Mouse (Mus musculus) heart, embryonic 11.5 days (tissue): Measurements from ENCODE around the gene Rnf168. TPM values are rescaled to one million over a fixed set of nuclear protein-coding genes. Genes with fewer than 3 reads are reported as not detected.
"Not testable (repeated sequence)": the region's sequence is repeated elsewhere in the genome, so short reads cannot be mapped to it uniquely, and the experiment has no call there.

Experiments used
- ATAC-seq: fragments of 200-750 bp; cut with Nextera tagmentation; replicated peaks from 2 replicates; pipeline ENCODE4 v1.8.0; 2017; ENCODE audit warnings: moderate library complexity; ENCODE audit not compliant: insufficient number of reproducible peaks, low FRiP score, low TSS enrichment
- H3K27ac ChIP-seq: fragments of 300-500 bp; sonication (generic); 2 replicates; pipeline ENCODE4 v1.5.1; 2014; ENCODE audit warnings: mild to moderate bottlenecking, low read depth, low read length
- H3K27me3 ChIP-seq: fragments of 300-500 bp; sonication (generic); 2 replicates; pipeline ENCODE4 v1.6.1; 2014; ENCODE audit warnings: mild to moderate bottlenecking, low read length, mixed read lengths; ENCODE audit not compliant: control insufficient read depth, insufficient read depth
- H3K36me3 ChIP-seq: fragments of 300-500 bp; sonication (generic); 2 replicates; pipeline ENCODE4 v1.6.1; 2014; ENCODE audit warnings: mild to moderate bottlenecking, low read length, moderate library complexity, mixed read lengths; ENCODE audit not compliant: control insufficient read depth, insufficient read depth
- H3K4me1 ChIP-seq: fragments of 300-500 bp; sonication (generic); 2 replicates; pipeline ENCODE4 v1.6.1; 2014; ENCODE audit warnings: low read length; ENCODE audit not compliant: control insufficient read depth, insufficient read depth
- H3K4me2 ChIP-seq: fragments of 300-500 bp; sonication (generic); 2 replicates; pipeline ENCODE4 v1.6.1; 2014; ENCODE audit warnings: mild to moderate bottlenecking, moderate library complexity
- H3K4me3 ChIP-seq: fragments of 300-500 bp; sonication (generic); 2 replicates; pipeline ENCODE4 v1.5.1; 2014; ENCODE audit warnings: low read depth, low read length
- H3K9ac ChIP-seq: fragments of 300-500 bp; sonication (generic); 2 replicates; pipeline ENCODE4 v1.6.1; 2014; ENCODE audit warnings: mild to moderate bottlenecking, low read depth, low read length, moderate library complexity
- H3K9me3 ChIP-seq: fragments of 300-500 bp; sonication (generic); replicated peaks from 2 replicates; pipeline ENCODE4 v1.6.1; 2016; ENCODE audit warnings: low read length; ENCODE audit not compliant: control insufficient read depth
- WGBS: fragments of 180-500 bp; shearing (Covaris S2); extraction: QIAGEN DNeasy Blood & Tissue Kit; methylation state at CpG from one replicate; pipeline ENCODE4 v1.1.7; 2014; ENCODE audit not compliant: insufficient replicate concordance; 5-methylcytosine and 5-hydroxymethylcytosine counted together
- polyA plus RNA-seq: library from polyadenylated mRNA; unstranded; fragments of >200 nt; fragmentation: Nextera tagmentation; extraction: Ambion mirVana; gene quantifications from 2 replicates; pipeline ENCODE4 v1.2.1, GENCODE M21; 2014

Gene Rnf168
- polyA plus RNA-seq = 17.3 and 18.7 TPM in 2 replicates

DNA sequence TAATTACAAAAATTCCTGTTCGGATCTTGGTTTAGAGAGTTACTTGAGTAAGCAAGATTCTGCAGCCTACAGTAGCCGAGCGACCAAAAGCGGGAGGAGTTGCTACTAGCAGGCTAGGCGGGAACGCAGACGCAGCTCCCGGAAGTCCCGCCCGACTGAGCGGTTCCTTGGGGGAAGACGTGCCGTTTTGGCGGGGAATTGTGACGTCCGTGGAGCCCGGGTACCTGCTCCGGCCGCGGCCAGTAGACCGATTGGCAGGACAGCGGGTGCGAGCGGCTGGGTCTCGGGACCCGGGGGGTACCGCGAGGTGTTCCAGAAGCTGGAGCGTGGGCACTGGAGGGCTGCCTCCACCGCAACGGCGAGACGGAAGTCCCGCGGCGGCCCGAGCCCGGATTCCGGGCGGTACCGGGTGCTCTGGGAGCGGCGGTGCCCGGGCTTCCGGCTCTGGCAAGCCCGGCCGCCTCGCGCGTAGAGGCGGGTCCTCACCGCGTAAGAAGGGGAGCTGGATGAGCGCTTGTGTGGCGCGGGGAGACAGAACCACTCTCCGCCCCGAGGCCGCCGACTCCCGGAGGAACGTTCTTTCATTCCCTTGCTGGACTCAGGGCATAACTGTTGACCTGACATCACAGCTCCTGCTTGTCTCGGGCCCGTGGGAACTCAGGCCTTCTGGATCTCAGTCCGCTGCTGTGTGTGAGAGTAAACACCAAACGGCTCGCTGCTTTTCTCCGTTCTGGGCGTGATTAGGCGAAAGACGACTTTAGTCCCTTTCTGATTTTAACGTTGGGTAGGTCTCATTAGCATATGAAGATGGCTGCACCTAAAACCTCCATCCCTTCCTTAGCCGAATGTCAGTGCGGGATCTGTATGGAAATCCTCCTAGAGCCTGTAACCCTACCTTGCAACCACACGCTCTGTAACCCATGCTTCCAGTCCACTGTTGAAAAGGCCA, at the start of gene Rnf168:
Gene Rnf168, plus strand, starts transcription at position 152 of the 949 bp plus-strand sequence.
- peak within 1 kb of the TSS; percentile 74 for H3K4me3 ChIP-seq
- peak within 1 kb of the TSS; percentile 94 for H3K9ac ChIP-seq
- 0 out of 2 replicates have a peak, but pooled peaks cover 4% of the 10 kb centered on the region for H3K4me1 ChIP-seq
- H3K36me3 ChIP-seq = peaks cover 10% of the 10 kb centered on the region
- WGBS = under 1% methylated on average over 75 of the region's 75 CpGs
- peak within 1 kb of the TSS; percentile 76 for H3K4me2 ChIP-seq
- no peaks in the 10 kb centered on the region for H3K27me3 ChIP-seq
- peak within 1 kb of the TSS; percentile 97 for H3K27ac ChIP-seq
- ATAC-seq = peak; percentile 86
- H3K9me3 ChIP-seq = 0 out of 2 replicates have a peak, but pooled peaks cover 3% of the 10 kb centered on the region

DNA sequence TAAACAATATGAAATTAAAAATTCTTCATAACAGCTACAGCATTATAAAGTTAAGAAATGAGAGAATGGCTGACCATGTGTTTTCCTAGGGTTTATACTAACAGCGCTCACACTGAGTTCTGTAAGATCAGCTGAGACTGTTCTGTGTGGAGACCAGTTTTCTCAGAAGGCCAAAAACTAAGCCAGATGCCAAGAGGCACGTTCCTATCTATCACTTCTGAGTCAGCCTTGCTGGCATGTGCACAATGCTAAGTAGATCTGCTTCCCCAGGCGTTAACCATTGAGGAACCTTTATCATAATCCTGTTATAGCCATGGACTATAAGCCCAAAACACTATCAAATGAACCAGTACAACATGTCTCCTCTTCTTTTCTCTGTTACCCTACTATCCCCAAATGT, 45.2 kb upstream of the Rnf168 start:
- H3K4me1 ChIP-seq, H3K27ac ChIP-seq, H3K4me2 ChIP-seq, H3K4me3 ChIP-seq, H3K27me3 ChIP-seq, ATAC-seq, H3K9ac ChIP-seq, H3K9me3 ChIP-seq, H3K36me3 ChIP-seq: not testable (repeated sequence)
- WGBS = 69% methylated on average over 3 of the region's 3 CpGs

DNA sequence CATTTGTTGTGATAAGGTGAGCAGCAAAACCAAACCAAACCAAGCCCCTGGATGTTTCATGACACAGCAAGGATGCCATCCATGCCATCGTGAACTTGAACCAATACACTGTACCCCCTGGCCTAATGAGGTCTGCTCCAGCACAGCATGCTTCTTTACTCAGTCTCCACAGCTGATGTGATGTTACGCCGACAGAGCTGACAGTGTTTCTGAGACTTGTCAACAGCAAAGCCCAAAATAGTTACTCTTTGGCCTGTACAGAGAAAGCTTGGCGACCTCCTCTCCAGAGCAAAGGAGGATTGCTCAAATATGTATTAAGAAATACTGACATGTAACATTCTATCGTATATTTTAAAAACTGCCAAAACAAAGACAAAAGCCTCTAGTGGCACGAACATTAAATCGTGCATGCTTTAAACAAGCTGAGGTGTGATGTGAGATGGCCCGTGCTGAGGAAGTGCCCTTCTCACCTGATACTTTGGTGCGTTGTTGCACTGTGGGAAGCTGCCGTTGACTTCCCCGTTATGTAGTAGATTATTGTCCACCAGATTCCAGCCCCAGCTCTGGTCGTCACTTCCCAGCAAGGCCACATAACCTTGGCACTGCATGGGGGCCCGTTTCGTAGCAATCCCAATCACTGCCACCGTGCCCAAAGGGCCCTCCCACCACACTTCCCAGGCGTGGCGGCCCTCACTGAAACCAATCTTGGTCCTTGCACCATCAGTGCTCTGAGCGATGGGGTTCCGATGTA, 39.2 kb upstream of the Rnf168 start:
- Histone ChIP-seq H3K4me2 (peak overlapping the region; percentile 4; the same call in 1 of the 2 replicates), H3K36me3 (peaks cover under 1% of the 10 kb centered on the region), H3K27me3 (no peaks in the 10 kb centered on the region), H3K27ac (peak overlapping the region; percentile 81), H3K9ac (no peak overlapping the region), H3K4me3 (no peak overlapping the region), H3K9me3 (no peaks in the 10 kb centered on the region), H3K4me1 (peaks cover 5% of the 10 kb centered on the region; the same call in 1 of the 2 replicates)
- no peak; the same call in 1 of the 2 replicates for ATAC-seq
- WGBS = 61% methylated on average over 19 of the region's 19 CpGs

DNA sequence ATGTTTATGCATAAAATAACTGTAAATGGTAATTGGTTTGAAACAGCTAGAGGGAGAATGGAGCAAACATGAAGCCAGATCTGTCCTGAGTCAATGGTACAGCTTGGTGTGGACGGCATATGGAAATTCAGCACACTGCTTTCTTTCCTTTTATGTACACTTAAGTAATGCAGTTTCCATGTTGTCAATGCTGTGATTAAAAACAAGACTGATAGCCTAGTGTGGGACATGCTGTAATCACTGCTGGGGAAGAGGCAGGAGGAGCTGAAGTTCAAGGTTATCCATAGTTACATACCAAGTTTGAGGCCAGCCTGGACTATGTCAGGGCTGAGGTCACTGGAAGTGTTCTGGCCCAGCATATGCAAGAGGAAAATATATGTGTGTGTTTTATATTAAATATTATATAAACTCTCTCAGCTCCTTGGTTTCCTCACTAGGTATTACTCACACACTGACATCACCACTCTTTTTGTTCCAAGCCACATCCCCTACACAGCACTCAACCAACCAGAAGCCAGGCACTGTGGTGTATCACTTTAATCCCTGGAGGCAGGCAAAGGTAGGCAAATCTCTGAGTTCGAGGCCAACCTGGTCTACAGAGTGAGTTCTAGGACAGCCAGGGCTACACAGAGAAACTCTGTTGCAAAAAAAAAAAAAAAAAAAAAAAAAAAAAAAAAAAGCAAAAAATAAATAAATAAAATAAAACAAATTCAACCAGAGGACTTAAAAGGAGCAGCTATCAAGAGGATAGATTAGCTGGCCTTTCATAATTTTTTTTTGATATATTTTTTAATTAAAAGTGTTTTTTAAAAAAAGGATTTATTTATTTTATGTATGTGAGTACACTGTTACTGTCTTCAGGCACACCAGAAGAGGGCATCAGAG, 37.6 kb upstream of the Rnf168 start:
- Histone ChIP-seq H3K27me3 (no peaks in the 10 kb centered on the region), H3K9me3 (no peaks in the 10 kb centered on the region), H3K4me2 (no peak overlapping the region), H3K9ac (no peak overlapping the region), H3K27ac (peak overlapping the region; percentile 18), H3K4me3 (no peak overlapping the region), H3K4me1 (peaks cover 9% of the 10 kb centered on the region; the same call in 1 of the 2 replicates), H3K36me3 (peaks cover 2% of the 10 kb centered on the region; the same call in 1 of the 2 replicates)
- ATAC-seq = no peak
- WGBS = 72% methylated on average over 2 of the region's 2 CpGs

DNA sequence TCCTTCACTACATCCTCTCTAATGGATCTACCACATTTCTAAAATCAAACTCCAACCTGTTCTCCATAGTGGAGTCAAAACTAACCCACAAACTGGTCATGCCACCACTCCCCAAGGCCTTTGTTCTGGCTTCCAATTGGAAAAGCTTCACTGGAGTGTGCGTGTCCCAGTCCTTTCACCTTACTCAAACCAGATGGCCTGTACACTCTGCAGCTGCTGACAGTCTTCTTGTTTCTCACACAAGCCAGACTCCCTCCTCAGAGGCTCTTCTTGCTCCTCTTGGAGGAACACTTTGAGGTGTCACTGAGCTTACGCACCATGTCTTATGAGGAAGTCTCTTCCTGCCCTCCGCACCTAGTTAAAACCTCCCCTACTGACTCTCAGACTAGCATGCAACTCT, 33.4 kb upstream of the Rnf168 start:
- Histone ChIP-seq H3K36me3 (peaks cover 2% of the 10 kb centered on the region; the same call in 1 of the 2 replicates), H3K9ac (no peak overlapping the region), H3K4me2 (no peak overlapping the region), H3K4me1 (peaks cover 20% of the 10 kb centered on the region), H3K9me3 (no peaks in the 10 kb centered on the region), H3K27me3 (no peaks in the 10 kb centered on the region), H3K4me3 (no peak overlapping the region), H3K27ac (no peak overlapping the region)
- WGBS = 73% methylated on average over 3 of the region's 3 CpGs
- ATAC-seq = no peak

DNA sequence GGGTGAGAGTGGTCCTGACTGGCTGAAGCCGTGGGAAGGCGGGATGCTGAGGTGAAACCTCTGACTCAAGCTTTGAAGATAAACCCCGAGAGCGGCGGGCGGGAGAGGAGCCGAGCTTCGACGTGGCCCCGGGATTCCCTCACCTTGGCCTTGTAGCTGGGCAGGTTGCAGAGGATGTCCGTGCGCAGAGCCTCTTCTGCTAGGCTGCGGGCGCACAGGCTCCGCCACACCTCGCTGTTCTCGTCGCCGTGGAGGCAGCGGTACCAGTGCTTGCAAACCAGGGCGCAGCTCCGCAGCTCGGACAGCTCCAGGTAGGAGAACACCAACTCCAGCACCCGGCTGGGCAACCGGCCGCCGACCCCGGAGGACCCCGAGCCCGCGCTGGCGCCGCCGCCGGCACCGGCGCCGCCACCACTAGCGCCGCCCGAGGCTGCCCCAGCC, 30.9 kb upstream of the Rnf168 start:
- Histone ChIP-seq H3K4me1 (peaks cover 20% of the 10 kb centered on the region), H3K36me3 (peaks cover 2% of the 10 kb centered on the region; the same call in 1 of the 2 replicates), H3K9ac (peak overlapping the region; percentile 87), H3K4me3 (peak overlapping the region; percentile 76), H3K4me2 (peak overlapping the region; percentile 60), H3K27me3 (no peaks in the 10 kb centered on the region), H3K27ac (peak overlapping the region; percentile 95), H3K9me3 (no peaks in the 10 kb centered on the region)
- ATAC-seq = peak; percentile 20
- WGBS = under 1% methylated on average over 24 of the region's 41 CpGs

DNA sequence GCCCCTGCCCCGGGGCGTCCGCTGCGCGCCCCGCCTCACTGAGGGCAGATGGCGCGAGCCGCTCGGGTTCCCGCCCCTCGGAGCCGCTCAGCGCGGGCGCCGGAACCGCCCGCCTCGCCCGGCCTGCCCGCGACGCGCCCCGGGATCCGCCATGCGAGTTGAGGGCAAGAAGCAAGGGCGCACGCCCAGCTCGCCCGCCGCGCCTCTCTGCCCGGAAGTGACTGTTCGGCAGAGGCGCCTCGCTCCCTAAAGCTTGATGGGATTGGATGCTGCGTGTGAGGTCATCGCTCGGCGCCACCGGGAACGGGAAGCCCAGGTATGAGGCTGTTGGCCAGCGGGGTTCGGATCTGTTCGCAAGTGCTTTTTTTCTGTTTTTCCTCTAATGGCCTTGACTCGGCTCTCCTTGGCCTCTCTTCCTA, 30.3 kb upstream of the Rnf168 start, which contains the start of the genes Fbxo45 and Wdr53:
Gene Fbxo45, minus strand, starts transcription at position 207 of the 419 bp plus-strand sequence.
Gene Wdr53, plus strand, starts transcription at position 276 of the 419 bp plus-strand sequence.
- Histone ChIP-seq H3K4me2 (peak within 1 kb of the TSS; percentile 60), H3K9me3 (no peaks in the 10 kb centered on the region), H3K4me3 (peak within 1 kb of the TSS; percentile 76), H3K36me3 (peaks cover 2% of the 10 kb centered on the region; the same call in 1 of the 2 replicates), H3K27me3 (no peaks in the 10 kb centered on the region), H3K9ac (peak within 1 kb of the TSS; percentile 87), H3K4me1 (peaks cover 20% of the 10 kb centered on the region), H3K27ac (peak within 1 kb of the TSS; percentile 95)
- peak; percentile 96 for ATAC-seq
- whole genome bisulfite sequencing = under 1% methylated on average over 47 of the region's 48 CpGs
